Mouse (Mus musculus): ENCODE measurements at regions not wholly inside any gene's neighbourhood (a gene's known extent, or its start where the extent isn't known, plus 50 kb on each side); places are given as distances from the start of the nearest gene placed in this dataset.
"Not testable (repeated sequence)": the region's sequence is repeated elsewhere in the genome, so short reads cannot be mapped to it uniquely, and the experiment has no call there.

GRCm38 (mm10) chr11:114485429-114485828 is 182.9 kb upstream of the Rpl38 start:
- H3K27me3 ChIP-seq (ENCODE audit: control insufficient read depth, insufficient read depth, low read length), result no peaks in the 10 kb centered on the region
- TF ChIP-seq POLR2A (IDR thresholded peaks at IDR 0.05; ENCODE audit: control insufficient read depth, low read depth, low read length), result no peak
- TF ChIP-seq CTCF (IDR thresholded peaks at IDR 0.05; ENCODE audit: control insufficient read depth, insufficient read depth, insufficient replicate concordance, low read depth, low read length), result no peak
- no peak overlapping the region for H3K27ac ChIP-seq (ENCODE audit: control insufficient read depth, insufficient read depth, low read depth, low read length)
- peaks cover 2% of the 10 kb centered on the region; the same call in 1 of the 2 replicates for H3K4me1 ChIP-seq (ENCODE audit: control insufficient read depth, insufficient read depth, low read length)
- H3K36me3 ChIP-seq (ENCODE audit: control insufficient read depth, insufficient read depth, low read length), result no peaks in the 10 kb centered on the region
- H3K4me3 ChIP-seq (ENCODE audit: control insufficient read depth, low read depth, low read length), result no peak overlapping the region

- TF ChIP-seq CTCF (IDR thresholded peaks at IDR 0.05; ENCODE audit: control insufficient read depth, insufficient read depth, insufficient replicate concordance, low read depth, low read length) (no peak), POLR2A (IDR thresholded peaks at IDR 0.05; ENCODE audit: control insufficient read depth, low read depth, low read length) (no peak)
- no peaks in the 10 kb centered on the region for H3K36me3 ChIP-seq (ENCODE audit: control insufficient read depth, insufficient read depth, low read length)
- H3K27me3 ChIP-seq (ENCODE audit: control insufficient read depth, insufficient read depth, low read length), result no peaks in the 10 kb centered on the region
- peaks cover 2% of the 10 kb centered on the region; the same call in 1 of the 2 replicates for H3K4me1 ChIP-seq (ENCODE audit: control insufficient read depth, insufficient read depth, low read length)
- H3K27ac ChIP-seq (ENCODE audit: control insufficient read depth, insufficient read depth, low read depth, low read length), result no peak overlapping the region
- H3K4me3 ChIP-seq (ENCODE audit: control insufficient read depth, low read depth, low read length), result no peak overlapping the region
These were observed 183.7 kb upstream of the Rpl38 start for GRCm38 (mm10) chr11:114484668-114484953.

GRCm38 (mm10) chr11:114483823-114484667 is 184.3 kb upstream of the Rpl38 start:
- peaks cover 2% of the 10 kb centered on the region; the same call in 1 of the 2 replicates for H3K4me1 ChIP-seq (ENCODE audit: control insufficient read depth, insufficient read depth, low read length)
- H3K36me3 ChIP-seq (ENCODE audit: control insufficient read depth, insufficient read depth, low read length), result no peaks in the 10 kb centered on the region
- no peak overlapping the region for H3K4me3 ChIP-seq (ENCODE audit: control insufficient read depth, low read depth, low read length)
- H3K27me3 ChIP-seq (ENCODE audit: control insufficient read depth, insufficient read depth, low read length), result no peaks in the 10 kb centered on the region
- H3K27ac ChIP-seq (ENCODE audit: control insufficient read depth, insufficient read depth, low read depth, low read length), result no peak overlapping the region
- TF ChIP-seq POLR2A (IDR thresholded peaks at IDR 0.05; ENCODE audit: control insufficient read depth, low read depth, low read length) (no peak), CTCF (IDR thresholded peaks at IDR 0.05; ENCODE audit: control insufficient read depth, insufficient read depth, insufficient replicate concordance, low read depth, low read length) (no peak)

- not testable (repeated sequence) for H3K36me3 ChIP-seq (ENCODE audit: control insufficient read depth, insufficient read depth, low read length); H3K4me1 ChIP-seq (ENCODE audit: control insufficient read depth, insufficient read depth, low read length); H3K27ac ChIP-seq (ENCODE audit: control insufficient read depth, insufficient read depth, low read depth, low read length); H3K4me3 ChIP-seq (ENCODE audit: control insufficient read depth, low read depth, low read length); H3K27me3 ChIP-seq (ENCODE audit: control insufficient read depth, insufficient read depth, low read length)
These were observed 185.0 kb upstream of the Rpl38 start for GRCm38 (mm10) chr11:114483350-114483749.

GRCm38 (mm10) chr11:114482070-114482469 is 186.3 kb upstream of the Rpl38 start:
- Histone ChIP-seq H3K36me3 (ENCODE audit: control insufficient read depth, insufficient read depth, low read length) (no peaks in the 10 kb centered on the region), H3K4me3 (ENCODE audit: control insufficient read depth, low read depth, low read length) (no peak overlapping the region), H3K4me1 (ENCODE audit: control insufficient read depth, insufficient read depth, low read length) (peaks cover 2% of the 10 kb centered on the region; the same call in 1 of the 2 replicates), H3K27me3 (ENCODE audit: control insufficient read depth, insufficient read depth, low read length) (no peaks in the 10 kb centered on the region), H3K27ac (ENCODE audit: control insufficient read depth, insufficient read depth, low read depth, low read length) (no peak overlapping the region)
- TF ChIP-seq POLR2A (IDR thresholded peaks at IDR 0.05; ENCODE audit: control insufficient read depth, low read depth, low read length) (no peak), CTCF (IDR thresholded peaks at IDR 0.05; ENCODE audit: control insufficient read depth, insufficient read depth, insufficient replicate concordance, low read depth, low read length) (no peak)

GRCm38 (mm10) chr11:114481037-114481436 is 187.3 kb upstream of the Rpl38 start:
- Histone ChIP-seq H3K36me3 (ENCODE audit: control insufficient read depth, insufficient read depth, low read length) (no peaks in the 10 kb centered on the region), H3K27me3 (ENCODE audit: control insufficient read depth, insufficient read depth, low read length) (no peaks in the 10 kb centered on the region), H3K27ac (ENCODE audit: control insufficient read depth, insufficient read depth, low read depth, low read length) (no peak overlapping the region), H3K4me1 (ENCODE audit: control insufficient read depth, insufficient read depth, low read length) (peaks cover 2% of the 10 kb centered on the region; the same call in 1 of the 2 replicates), H3K4me3 (ENCODE audit: control insufficient read depth, low read depth, low read length) (no peak overlapping the region)
- TF ChIP-seq CTCF (IDR thresholded peaks at IDR 0.05; ENCODE audit: control insufficient read depth, insufficient read depth, insufficient replicate concordance, low read depth, low read length), result no peak
- no peak for TF ChIP-seq POLR2A (IDR thresholded peaks at IDR 0.05; ENCODE audit: control insufficient read depth, low read depth, low read length)

- Histone ChIP-seq H3K36me3 (ENCODE audit: control insufficient read depth, insufficient read depth, low read length) (no peaks in the 10 kb centered on the region), H3K27ac (ENCODE audit: control insufficient read depth, insufficient read depth, low read depth, low read length) (no peak overlapping the region), H3K4me1 (ENCODE audit: control insufficient read depth, insufficient read depth, low read length) (no peaks in the 10 kb centered on the region), H3K27me3 (ENCODE audit: control insufficient read depth, insufficient read depth, low read length) (no peaks in the 10 kb centered on the region), H3K4me3 (ENCODE audit: control insufficient read depth, low read depth, low read length) (no peak overlapping the region)
- TF ChIP-seq CTCF (IDR thresholded peaks at IDR 0.05; ENCODE audit: control insufficient read depth, insufficient read depth, insufficient replicate concordance, low read depth, low read length), result no peak
- no peak for TF ChIP-seq POLR2A (IDR thresholded peaks at IDR 0.05; ENCODE audit: control insufficient read depth, low read depth, low read length)
These were observed 188.2 kb upstream of the Rpl38 start for GRCm38 (mm10) chr11:114480119-114480540.
